Mouse (Mus musculus) stomach, postnatal 0 days (tissue): ENCODE results near the gene Grm2. TPM values are rescaled to one million over a fixed set of nuclear protein-coding genes. Genes with fewer than 3 reads are reported as not detected.
A peak's percentile ranks its signal among the peaks of the same experiment; 100 is the strongest.

Experiments
- ATAC-seq: fragments of 200-750 bp; cut with Nextera tagmentation; 2 replicates; pipeline ENCODE4 v1.8.0; 2017; ENCODE audit not compliant: low FRiP score, low TSS enrichment
- DNase-seq: peaks from one replicate; pipeline ENCODE4 v3.0.0-alpha.2; 2016; ENCODE audit warnings: low spot score
- H3K27ac ChIP-seq: fragments of 300-500 bp; sonication (generic); replicated peaks from 2 replicates; pipeline ENCODE4 v1.5.1; 2014; ENCODE audit warnings: mild to moderate bottlenecking, control low read depth
- H3K27me3 ChIP-seq: fragments of 300-500 bp; sonication (generic); 2 replicates; pipeline ENCODE4 v1.6.1; 2014; ENCODE audit warnings: low read length; ENCODE audit not compliant: control insufficient read depth, insufficient read depth
- H3K36me3 ChIP-seq: fragments of 300-500 bp; sonication (generic); 2 replicates; pipeline ENCODE4 v1.6.1; 2014; ENCODE audit warnings: low read length, mixed read lengths; ENCODE audit not compliant: control insufficient read depth, insufficient read depth
- H3K4me1 ChIP-seq: fragments of 300-500 bp; sonication (generic); replicated peaks from 2 replicates; pipeline ENCODE4 v1.6.1; 2014; ENCODE audit warnings: antibody characterized with exemption; ENCODE audit not compliant: control insufficient read depth, insufficient read depth
- H3K4me2 ChIP-seq: fragments of 300-500 bp; sonication (generic); replicated peaks from 2 replicates; pipeline ENCODE4 v1.6.1; 2014; ENCODE audit warnings: low read depth, mild to moderate bottlenecking, control low read depth, moderate library complexity
- H3K4me3 ChIP-seq: fragments of 300-500 bp; sonication (generic); 2 replicates; pipeline ENCODE4 v1.5.1; 2014; ENCODE audit warnings: low read depth, low read length, control low read depth
- H3K9ac ChIP-seq: fragments of 300-500 bp; sonication (generic); 2 replicates; pipeline ENCODE4 v1.6.1; 2014; ENCODE audit warnings: mild to moderate bottlenecking, low read length, control low read depth, mixed read lengths
- H3K9me3 ChIP-seq: fragments of 300-500 bp; sonication (generic); 2 replicates; pipeline ENCODE4 v1.6.1; 2016; ENCODE audit warnings: low read length; ENCODE audit not compliant: control insufficient read depth
- CTCF ChIP-seq: IDR thresholded peaks from 2 replicates; pipeline ENCODE4 v1.5.1; 2016; ENCODE audit warnings: antibody characterized with exemption, low read depth, mild to moderate bottlenecking, moderate library complexity
- EP300 ChIP-seq: optimal IDR thresholded peaks from 2 replicates; pipeline ENCODE3; 2016; ENCODE audit warnings: antibody characterized with exemption
- WGBS: fragments of 180-500 bp; shearing (Covaris S2); extraction: QIAGEN DNeasy Blood & Tissue Kit; methylation state at CpG from one replicate; pipeline ENCODE4 v1.1.7; 2014; 5-methylcytosine and 5-hydroxymethylcytosine counted together
- polyA plus RNA-seq: library from polyadenylated mRNA; unstranded; fragments of >200 nt; fragmentation: Nextera tagmentation; extraction: Ambion mirVana; gene quantifications from 2 replicates; pipeline ENCODE4 v1.2.1, GENCODE M21; 2015

Gene Grm2
- polyA plus RNA-seq, 1 experiment from 2014 or later, result not detected

- Histone ChIP-seq H3K36me3 (peaks cover 34% of the 10 kb centered on the region), H3K4me3 (no peak overlapping the region), H3K4me1 (no peaks in the 10 kb centered on the region), H3K9me3 (no peaks in the 10 kb centered on the region), H3K9ac (no peak overlapping the region), H3K27me3 (peaks cover 7% of the 10 kb centered on the region; the same call in 1 of the 2 replicates), H3K4me2 (no peak overlapping the region), H3K27ac (no peak overlapping the region)
- TF ChIP-seq EP300 (no peak), CTCF (no peak)
- DNase-seq (no peak), ATAC-seq (no peak)
- WGBS, result 82% methylated on average over 1 of the region's 1 CpGs
Observed at GRCm38 (mm10) chr9:106659935-106660334, 4.1 kb upstream of the Grm2 start.

DNA sequence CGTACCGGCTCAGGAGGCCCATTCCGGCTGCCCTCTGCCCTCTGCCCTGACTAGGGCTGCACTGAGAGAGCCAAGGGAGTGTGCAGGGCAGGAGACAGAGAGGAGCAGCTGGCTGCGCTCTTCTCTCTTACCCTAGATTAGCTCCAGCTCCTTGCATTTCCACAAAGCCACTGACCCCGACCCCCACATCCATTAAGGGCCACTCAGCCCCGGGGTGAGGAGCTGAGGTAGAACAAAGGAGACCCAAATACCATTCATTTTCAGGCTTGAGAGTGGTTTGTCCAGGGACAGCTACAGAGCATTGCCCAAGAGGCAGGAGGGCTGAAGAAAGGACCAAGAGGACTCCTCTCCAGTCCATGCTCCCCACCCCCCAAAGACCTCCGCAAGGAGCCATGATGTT lies 3.6 kb upstream of the Grm2 start:
- WGBS, result 66% methylated on average over 7 of the region's 7 CpGs
- Histone ChIP-seq H3K27me3 (peaks cover 7% of the 10 kb centered on the region; the same call in 1 of the 2 replicates), H3K4me3 (no peak overlapping the region), H3K4me1 (no peaks in the 10 kb centered on the region), H3K4me2 (no peak overlapping the region), H3K36me3 (peaks cover 34% of the 10 kb centered on the region), H3K9me3 (no peaks in the 10 kb centered on the region), H3K9ac (no peak overlapping the region), H3K27ac (no peak overlapping the region)
- DNase-seq (no peak), ATAC-seq (no peak)
- TF ChIP-seq EP300 (no peak), CTCF (no peak)

- H3K27me3 ChIP-seq, result peaks cover 7% of the 10 kb centered on the region; the same call in 1 of the 2 replicates
- no peak overlapping the region for H3K4me2 ChIP-seq
- 35% methylated on average over 5 of the region's 5 CpGs for WGBS
- H3K4me3 ChIP-seq, result no peak overlapping the region
- no peak for DNase-seq
- no peak overlapping the region for H3K9ac ChIP-seq
- no peak for ATAC-seq
- peaks cover 29% of the 10 kb centered on the region for H3K36me3 ChIP-seq
- H3K4me1 ChIP-seq, result no peaks in the 10 kb centered on the region
- H3K27ac ChIP-seq, result no peak overlapping the region
- TF ChIP-seq EP300, result no peak
- no peak for TF ChIP-seq CTCF
- no peaks in the 10 kb centered on the region for H3K9me3 ChIP-seq
Observed at GRCm38 (mm10) chr9:106657592-106657991, 1.7 kb upstream of the Grm2 start.

DNA sequence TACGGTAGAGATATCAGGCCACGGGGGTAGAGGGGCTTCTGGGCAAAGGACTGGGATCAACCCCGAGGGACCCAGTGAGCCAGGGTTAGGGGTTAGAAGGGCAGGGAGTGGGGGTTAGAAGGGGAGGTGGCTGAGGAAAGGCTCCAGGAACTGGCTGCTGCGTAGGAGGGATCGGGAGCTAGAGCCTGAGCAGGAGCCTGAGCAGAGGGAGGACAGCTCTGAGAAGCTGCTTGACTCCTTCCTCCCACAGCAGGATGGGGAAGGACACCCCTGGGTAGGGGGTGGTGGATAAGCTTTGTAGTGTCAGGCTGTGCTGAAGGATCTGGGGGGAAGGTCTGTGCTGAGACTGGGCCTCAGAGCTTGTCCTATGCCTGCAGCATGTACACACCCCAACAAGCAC lies 938 bp upstream of the Grm2 start:
- Histone ChIP-seq H3K9me3 (no peaks in the 10 kb centered on the region), H3K27ac (no peak overlapping the region), H3K36me3 (peaks cover 23% of the 10 kb centered on the region), H3K4me2 (no peak overlapping the region), H3K9ac (no peak overlapping the region), H3K4me1 (no peaks in the 10 kb centered on the region), H3K4me3 (no peak overlapping the region), H3K27me3 (peaks cover 7% of the 10 kb centered on the region; the same call in 1 of the 2 replicates)
- DNase-seq, result no peak
- WGBS, result 44% methylated on average over 5 of the region's 5 CpGs
- no peak for TF ChIP-seq EP300
- no peak for TF ChIP-seq CTCF
- no peak for ATAC-seq

DNA sequence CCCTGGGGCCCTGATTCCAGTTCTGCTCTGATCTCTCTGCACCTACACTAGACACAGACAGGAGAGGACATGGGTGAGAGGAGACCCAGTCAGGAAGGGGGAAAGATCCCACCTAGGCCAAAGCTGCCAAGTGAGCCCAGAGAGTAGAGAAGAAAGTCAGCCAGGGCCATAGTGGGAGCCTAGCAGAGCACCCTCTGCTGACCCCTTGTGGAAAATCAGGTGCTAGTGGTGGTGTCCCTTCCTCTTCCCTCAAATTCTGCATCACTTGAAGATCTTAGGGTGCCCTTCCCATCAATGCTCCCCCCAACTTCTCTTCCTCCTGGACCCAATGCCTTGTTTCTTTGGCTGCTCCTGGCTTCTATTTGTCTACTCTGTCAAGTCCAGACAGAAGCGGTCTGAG lies 3.2 kb downstream of the Grm2 start:
- H3K9me3 ChIP-seq, result no peaks in the 10 kb centered on the region
- H3K4me2 ChIP-seq, result no peak overlapping the region
- no peak for DNase-seq
- no peak overlapping the region for H3K9ac ChIP-seq
- H3K36me3 ChIP-seq, result no peaks in the 10 kb centered on the region
- no peak overlapping the region for H3K4me3 ChIP-seq
- H3K27ac ChIP-seq, result no peak overlapping the region
- no peaks in the 10 kb centered on the region for H3K4me1 ChIP-seq
- H3K27me3 ChIP-seq, result peaks cover 7% of the 10 kb centered on the region; the same call in 1 of the 2 replicates
- TF ChIP-seq CTCF (peak; percentile 59), EP300 (no peak)
- ATAC-seq, result no peak
- WGBS, result 68% methylated on average over 1 of the region's 1 CpGs

DNA sequence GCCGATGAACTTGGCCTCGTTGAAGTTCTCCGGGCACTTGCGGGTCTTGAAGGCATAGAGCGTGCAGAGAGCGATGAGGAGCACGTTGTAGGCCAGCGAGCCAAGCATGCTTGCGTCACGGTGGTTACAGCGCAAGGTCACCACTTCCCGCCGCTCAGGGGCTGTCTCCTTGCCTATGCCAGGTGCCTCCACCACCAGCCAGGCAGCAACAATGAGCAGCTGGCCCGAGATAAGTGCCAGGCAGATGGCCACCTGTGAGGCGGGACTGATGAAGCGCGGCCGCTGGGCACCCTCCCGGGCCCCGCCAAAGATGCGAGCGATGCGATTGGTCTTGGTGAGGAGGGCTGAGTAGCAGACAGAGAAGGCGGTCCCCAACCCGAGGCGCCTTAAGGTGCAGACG lies 8.7 kb downstream of the Grm2 start:
- WGBS, result 69% methylated on average over 27 of the region's 27 CpGs
- H3K4me3 ChIP-seq, result no peak overlapping the region
- H3K27me3 ChIP-seq, result no peaks in the 10 kb centered on the region
- H3K36me3 ChIP-seq, result no peaks in the 10 kb centered on the region
- no peak overlapping the region for H3K4me2 ChIP-seq
- H3K9ac ChIP-seq, result no peak overlapping the region
- H3K4me1 ChIP-seq, result no peaks in the 10 kb centered on the region
- H3K9me3 ChIP-seq, result no peaks in the 10 kb centered on the region
- no peak overlapping the region for H3K27ac ChIP-seq
- TF ChIP-seq CTCF, result no peak
- TF ChIP-seq EP300, result no peak
- no peak for DNase-seq
- no peak for ATAC-seq
